Mouse (Mus musculus) urinary bladder, adult 18-20 months (tissue): ENCODE data around the gene Rdh14.

Source experiments
- DNase-seq, 2 experiments: peaks; one replicate each; pipeline ENCODE4 v3.0.0; 2022; ENCODE audit warnings: low spot score in 2 of 2, mixed read lengths in 2 of 2

The Rdh14 gene

DNA sequence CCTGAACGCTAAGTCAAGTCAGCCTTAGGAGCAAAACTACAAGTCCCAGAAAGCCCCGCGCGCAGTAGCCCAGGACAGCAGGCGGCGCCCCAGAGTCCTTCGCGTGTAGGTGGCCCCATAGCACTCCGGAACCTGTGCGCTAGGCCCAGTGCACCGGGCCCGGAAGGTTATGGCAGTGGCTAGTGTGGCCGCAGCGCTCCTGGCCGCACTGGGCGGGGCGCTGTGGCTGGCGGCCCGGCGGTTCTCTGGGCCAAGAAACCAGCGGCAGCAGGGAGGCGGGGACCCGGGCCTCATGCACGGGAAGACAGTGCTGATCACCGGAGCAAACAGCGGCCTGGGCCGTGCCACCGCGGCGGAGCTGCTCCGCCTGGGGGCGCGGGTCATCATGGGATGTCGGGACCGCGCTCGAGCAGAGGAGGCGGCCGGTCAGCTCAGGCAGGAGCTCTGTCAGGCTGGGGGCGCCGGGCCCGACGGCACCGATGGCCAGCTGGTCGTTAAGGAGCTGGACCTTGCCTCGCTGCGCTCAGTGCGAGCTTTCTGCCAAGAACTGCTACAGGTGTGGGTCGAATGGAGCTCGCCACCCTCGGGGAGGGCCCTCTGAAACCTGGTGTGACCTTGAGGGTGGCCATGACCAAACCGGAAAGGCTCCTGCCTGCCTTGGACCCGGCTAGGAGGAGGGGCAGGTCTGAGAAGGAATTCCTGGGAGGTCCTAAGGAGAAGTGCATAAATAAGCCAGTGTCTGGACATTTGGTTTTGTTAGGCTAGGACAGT is at the start of gene Rdh14:
Rdh14 (plus strand) TSS at position 102 of the 771 bp plus-strand sequence.
- peak; percentile 93 to 94 for DNase-seq

DNA sequence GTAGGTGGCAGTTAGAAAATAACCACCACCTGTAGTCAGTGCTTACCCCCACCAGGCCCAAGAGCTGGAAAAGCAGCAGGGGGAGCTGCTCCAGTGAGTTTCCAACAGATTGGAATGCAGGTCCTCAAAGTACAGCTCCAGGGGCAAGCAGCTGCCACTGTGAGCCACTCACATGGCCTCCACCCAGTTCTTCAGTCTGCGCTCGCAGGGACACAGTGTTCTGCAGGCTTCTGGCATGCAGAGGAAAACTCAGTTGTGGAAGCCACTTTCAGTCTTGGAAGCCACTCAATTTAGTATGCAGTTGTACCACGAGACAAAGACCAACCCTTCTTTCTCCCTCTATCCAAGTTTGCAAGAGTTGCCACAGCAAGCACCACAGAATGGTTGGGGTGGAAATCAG is 39.9 kb upstream of the Rdh14 start:
- DNase-seq = no peak

DNA sequence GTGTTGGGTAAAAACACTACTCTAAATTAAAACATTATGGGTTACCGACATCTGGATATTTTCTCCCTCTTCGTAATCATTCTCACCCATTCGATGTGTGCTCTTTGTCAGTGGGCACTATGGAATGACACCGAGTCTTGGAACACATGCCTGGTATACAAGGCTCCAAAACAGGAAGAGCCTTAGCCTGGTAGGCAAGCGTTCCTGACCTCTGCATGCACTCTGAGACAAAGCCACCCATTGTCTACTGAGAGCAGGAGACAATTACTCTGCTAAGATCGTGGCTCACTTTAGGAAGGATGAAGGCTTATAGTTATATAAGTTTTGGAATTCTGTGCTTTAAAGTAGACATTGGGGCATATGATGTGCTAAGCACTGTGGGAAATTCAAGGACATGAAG is 32.8 kb upstream of the Rdh14 start:
- no peak for DNase-seq

GRCm38 (mm10) chr12:10369673-10370072 is 20.9 kb upstream of the Rdh14 start, which contains the start of gene Nt5c1b:
Gene Nt5c1b, plus strand, starts transcription at chr12:10369973.
- no peak for DNase-seq

DNA sequence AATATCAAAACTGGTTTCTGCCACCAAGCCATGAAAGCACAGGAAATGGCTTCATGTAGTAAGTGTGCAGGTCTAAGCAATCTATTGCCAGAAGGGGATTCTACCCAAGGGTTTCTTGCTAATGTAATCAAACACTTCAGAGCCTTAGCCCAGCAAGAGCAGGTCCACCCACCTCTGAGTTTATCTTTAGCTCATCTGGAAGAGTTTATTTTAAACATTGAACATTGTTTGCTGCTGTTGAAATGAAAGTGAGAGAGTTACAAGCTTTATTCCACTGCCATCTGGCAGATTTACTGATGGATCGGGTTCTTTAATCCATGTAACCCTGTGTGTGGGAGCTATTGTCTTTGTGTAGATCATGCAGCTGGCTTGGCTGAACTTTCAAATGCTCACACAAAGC is 10.2 kb downstream of the Rdh14 start:
- no peak for DNase-seq

DNA sequence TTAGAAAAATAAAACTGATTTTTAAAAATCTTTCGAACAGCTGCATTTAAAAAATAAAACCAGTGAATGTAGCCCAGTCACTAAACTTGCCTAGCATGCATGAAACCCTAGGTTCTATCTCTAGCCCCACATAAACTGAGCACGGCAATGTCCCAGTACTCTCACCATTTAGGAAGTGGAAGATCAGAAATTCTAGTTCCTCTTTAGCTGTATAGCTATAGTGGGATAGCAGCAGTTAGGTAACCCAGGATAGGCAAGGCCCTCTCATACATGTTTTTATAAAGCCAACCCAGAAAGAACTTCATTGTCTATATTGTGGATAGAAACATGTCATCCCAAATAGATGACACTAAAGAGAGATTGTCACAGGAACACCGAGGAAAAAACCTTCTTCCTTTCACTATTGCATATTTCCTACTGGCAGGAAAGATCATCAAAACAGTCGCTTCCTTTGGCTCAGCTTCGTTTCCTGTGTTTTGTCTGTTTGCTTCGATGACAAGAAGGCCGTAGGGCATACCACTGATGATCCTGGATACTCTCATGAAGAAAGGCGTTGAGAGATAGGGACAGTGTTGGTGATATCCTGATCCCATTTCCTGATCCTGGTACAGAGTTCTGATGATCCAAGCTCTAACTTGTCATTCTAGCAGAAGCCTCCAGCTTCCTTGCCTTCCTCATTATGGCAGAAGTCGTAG is 12.0 kb downstream of the Rdh14 start:
- no peak for DNase-seq

DNA sequence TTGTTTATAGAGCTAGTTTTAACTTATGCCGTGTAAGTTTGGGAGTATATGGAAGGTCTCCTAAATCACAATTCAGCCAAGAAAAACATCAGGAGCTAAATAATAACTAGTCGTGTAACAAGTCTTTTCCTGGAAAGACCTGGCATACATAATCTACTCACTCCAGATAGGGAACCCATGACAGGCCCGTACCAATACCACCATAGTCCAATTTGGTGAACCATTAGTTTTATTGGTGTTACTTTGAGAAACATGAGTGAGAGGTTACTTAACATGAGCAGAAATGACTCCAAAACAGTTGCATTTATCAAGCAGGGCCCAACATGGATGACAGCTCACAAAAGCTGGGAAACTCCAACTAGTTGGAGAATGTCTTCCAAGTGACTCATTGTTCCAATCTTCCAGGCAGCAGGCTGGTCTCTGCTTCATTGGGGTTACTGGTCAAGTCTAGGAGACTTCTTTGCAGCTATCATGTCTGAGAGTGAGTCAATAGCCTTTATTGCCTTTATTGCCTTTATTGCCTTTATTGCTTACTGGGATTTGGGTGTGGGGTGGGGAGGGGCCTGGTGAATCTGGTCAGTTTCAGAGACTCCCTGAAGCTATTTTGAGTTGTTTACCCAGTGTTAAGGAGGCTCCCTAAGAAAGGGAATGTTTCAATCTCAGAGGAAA is 20.1 kb downstream of the Rdh14 start:
- no peak for DNase-seq

DNA sequence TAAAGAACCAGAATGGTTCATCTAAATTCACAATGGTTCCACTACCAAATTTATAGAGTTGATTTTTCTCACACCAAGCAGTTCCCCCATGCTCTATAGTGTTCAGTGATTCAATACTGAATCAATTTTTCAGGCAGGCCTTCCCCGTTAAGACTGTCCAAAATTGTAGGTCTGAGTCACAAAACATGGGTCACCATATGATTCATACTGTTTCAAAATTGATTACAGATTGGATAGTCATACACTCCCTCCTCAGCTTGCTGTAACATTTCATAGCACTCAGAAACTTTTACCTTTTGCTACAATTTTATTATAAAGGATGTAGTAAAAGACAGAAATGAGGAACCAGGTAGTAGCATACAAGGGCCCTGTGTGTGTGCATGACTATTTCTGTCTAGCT is 20.9 kb downstream of the Rdh14 start:
- no peak for DNase-seq

DNA sequence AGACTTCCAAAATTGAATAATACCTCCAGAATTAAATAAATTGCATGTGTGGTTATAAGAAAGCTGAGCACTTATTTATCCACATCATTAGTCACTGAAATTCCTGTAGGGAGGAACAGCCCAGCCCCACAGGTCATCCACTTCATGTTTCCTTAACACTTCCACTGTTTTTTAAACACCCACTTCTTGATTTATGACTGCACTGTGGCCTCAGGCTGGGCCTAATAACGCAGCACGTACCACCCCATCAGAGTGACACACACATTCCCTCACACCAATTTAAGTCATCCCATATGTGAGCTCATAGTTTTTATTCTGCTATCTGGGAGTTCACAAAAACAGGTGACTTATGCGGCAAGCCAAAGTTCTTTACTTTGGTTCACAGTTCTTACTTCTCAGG is 31.8 kb downstream of the Rdh14 start:
- no peak for DNase-seq

- DNase-seq = no peak
Observed at GRCm38 (mm10) chr12:10425982-10426863, 35.7 kb downstream of the Rdh14 start.

DNA sequence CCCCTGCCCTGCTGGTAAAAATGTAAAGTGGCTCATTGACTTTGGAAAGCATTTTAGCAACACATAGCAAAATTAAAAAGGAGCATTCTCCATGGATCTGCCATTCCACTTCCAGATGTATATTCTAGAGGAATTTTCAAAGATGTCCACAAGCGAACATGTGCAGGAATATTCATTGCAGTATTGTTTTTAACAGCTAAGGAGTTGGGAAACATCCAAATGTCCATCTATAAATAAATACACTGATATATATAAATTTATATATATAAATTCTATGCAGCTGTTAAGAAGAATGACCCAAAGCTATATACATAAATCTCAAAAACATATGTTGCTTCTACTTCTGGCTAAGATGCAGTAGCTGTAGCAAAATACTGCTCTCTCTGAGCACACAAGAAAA is 40.4 kb downstream of the Rdh14 start:
- DNase-seq = no peak

DNA sequence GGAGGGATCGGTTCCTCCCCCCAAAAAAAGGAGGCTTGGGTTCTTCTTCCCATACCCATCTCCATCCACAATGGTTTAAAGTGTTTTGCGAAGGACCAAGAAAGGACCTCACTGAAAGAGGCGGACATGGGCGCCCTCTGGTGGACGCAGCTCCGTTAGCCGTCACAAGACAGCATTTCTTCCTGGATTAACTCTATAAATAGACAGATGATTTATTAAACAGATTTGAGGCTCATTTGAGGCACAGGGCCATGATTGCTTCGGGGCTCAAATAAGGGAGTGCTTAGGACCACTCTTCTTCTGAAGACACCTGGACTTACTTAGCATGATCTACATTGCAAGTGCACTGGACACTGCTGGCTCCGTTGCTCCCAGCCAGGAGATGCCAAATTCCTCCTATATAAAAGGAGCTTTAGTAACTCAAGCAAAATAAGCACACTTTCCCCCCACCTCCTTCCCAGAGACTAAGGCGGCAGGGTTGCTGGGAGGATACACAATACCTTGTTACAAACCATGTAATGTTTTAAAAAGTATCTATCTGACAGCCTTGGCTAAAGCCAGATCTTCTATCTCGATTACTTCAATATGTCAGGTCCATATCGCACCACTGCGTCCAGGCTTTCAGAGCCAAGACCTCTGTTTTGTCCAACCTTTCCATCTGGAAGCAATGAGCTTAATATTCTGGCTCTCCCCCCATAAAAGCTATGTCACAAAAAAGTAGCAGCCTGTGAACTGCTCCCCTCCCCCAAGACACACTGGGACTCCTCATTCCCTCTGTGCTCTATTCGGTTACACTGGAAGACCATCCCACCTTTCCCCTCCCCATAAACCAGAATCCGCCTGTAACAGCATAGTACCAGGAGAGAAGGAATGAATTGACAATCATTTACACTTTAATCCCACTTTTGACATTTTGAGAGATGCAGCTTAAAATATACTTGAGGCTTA is 47.8 kb downstream of the Rdh14 start:
- DNase-seq = peak; percentile 67 to 77

DNA sequence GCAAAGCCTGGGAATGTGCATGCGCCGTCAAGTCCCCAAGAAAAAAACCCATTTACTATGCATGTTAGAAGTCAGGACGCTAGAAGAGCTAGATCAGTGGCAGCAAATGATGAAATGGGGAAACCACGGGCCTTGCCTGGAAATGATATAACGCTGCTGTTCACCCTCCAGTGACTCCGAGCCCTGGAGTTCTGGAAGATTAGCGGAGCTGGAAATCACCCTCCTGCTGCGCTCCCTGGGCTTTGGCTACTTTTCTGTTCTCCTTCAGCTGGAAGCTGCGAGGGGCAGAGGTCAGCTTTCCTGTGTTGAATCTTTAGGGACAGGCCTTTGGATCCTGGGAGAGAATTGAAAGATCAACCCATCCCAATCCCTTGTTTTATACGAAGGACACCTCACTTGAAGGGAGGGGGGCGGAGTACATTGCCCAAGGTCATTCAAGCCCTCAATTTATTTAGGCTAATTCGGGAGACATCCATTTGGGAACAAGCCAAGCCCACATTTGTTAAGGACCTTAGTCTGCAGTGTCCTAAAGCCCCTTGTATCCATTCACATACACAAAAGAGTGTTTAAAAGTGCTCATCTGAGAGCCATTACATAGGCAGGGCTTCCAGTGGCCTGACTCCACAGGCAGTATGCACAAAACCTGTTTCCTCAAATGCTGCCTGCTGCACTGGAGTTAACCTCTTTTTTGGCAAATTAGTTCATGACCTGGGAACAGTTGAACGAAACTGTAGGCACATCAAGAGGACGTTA is 49.1 kb downstream of the Rdh14 start:
- no peak for DNase-seq
